Mouse (Mus musculus) bone marrow, adult 2 months (tissue): ENCODE data around the gene Lrrc8a.

ENCODE experiments used
- CTCF ChIP-seq: fragments of 200-500 bp; IDR thresholded peaks from 2 replicates; pipeline ENCODE4 v1.5.1; 2011; ENCODE audit warnings: low read length, control low read depth; ENCODE audit not compliant: control insufficient read depth, insufficient read depth
- POLR2A ChIP-seq: fragments of 200-500 bp; IDR thresholded peaks from 2 replicates; pipeline ENCODE4 v1.6.1; 2011; ENCODE audit warnings: low read depth, mild to moderate bottlenecking, control low read depth, low read length, borderline replicate concordance; ENCODE audit not compliant: control insufficient read depth

- TF ChIP-seq CTCF (no peak), POLR2A (no peak)
Observed at GRCm38 (mm10) chr2:30309351-30309750, 71.8 kb downstream of the Lrrc8a start.
